Mouse (Mus musculus) embryo, embryonic 10.5 days (tissue): Measurements from ENCODE around the gene H2-DMb1.
"Not testable (repeated sequence)": the region's sequence is repeated elsewhere in the genome, so short reads cannot be mapped to it uniquely, and the experiment has no call there.

ENCODE experiments used
- DNase-seq: peaks from one replicate; pipeline ENCODE4 v3.0.0-alpha.2; 2015; ENCODE audit warnings: low spot score

The H2-DMb1 gene

DNA sequence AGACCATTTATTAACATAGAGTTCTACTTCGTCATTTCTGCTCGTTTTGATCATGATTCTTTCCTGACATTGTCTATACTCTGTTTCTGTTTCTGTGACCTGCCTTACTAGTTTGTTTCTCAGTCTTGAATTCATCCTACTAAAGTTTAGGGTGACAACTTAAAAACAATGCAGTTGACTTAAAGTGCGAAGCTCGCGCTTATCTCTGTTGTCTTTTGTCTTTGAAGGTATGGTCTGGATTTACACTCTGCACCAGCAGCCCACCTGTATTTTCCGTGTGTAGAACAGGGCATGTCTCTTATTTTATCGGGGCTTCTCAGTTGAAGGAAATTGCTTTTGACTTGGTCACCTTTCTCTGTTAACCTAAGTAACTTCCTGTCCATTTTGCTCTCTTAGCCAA, 29.8 kb upstream of the H2-DMb1 start:
- DNase-seq = no peak

GRCm38 (mm10) chr17:34123518-34123917, 29.4 kb upstream of the H2-DMb1 start:
- peak; percentile 69 for DNase-seq

DNA sequence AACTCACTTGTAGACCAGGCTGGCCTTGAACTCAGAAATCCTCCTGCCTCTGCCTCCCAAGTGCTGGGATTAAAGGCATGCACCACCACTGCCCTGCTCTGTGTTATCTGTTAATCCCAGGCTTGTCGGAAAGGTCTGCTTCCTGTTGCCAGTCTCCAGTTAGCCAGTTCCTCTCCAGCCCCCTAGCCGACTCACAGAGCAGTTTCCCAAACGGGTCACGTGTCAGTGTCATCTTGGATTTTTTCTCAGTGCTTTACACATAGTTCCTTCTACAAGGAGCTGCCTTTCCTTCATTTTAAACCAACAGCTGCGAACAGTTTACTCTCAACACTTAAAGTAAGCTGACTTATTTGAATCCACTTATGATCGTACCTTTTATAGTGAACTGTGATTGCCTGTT, 28.2 kb upstream of the H2-DMb1 start:
- DNase-seq = no peak

GRCm38 (mm10) chr17:34126826-34127420, 25.9 kb upstream of the H2-DMb1 start:
- DNase-seq = no peak

- no peak for DNase-seq
Observed at GRCm38 (mm10) chr17:34127475-34127874, 25.4 kb upstream of the H2-DMb1 start.

GRCm38 (mm10) chr17:34128264-34128937, 24.5 kb upstream of the H2-DMb1 start:
- no peak for DNase-seq

DNA sequence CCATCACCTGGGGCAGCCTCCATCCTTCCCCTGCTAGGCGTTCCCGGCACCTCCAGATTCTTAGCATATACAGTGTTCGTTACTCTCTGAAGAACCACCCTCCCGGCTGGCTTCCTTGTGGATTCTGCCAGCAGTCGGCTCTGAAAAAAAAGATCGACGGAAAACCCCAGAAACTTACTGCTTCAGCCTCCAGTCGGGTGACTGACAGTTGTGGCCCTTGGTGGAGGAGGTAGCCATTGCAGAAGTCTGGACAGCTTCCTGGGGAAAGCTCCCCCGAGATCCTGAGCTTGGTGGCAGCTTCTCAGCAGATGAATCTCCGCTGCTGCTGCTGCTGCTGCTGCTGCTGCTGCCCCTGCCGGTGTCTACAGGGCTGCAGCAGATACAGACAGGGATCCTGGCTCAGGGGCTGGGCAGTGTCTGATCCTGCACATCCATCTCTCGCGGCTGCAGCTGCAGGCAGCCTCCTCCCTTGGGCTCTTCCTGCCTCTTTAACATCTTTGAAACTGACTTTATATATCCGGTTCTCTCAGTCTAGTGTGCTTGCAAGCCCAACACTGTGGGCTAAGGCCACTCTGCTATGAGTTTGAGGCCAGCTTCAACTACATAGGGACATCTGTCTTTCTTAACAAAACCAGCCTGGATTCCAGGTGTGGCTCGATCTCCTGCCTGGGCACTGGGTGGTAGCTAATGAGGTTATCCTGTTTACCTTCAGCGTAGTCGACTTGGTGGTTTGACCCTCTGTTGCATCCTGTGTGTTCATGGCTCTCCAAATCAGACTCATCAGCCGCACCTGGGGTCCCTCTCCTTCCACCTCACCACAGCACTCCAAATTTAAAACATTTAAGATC, 23.7 kb upstream of the H2-DMb1 start:
- no peak for DNase-seq

GRCm38 (mm10) chr17:34130073-34130947, 22.6 kb upstream of the H2-DMb1 start:
- DNase-seq = no peak

- no peak for DNase-seq
Observed at GRCm38 (mm10) chr17:34131911-34132310, 21.0 kb upstream of the H2-DMb1 start.

DNA sequence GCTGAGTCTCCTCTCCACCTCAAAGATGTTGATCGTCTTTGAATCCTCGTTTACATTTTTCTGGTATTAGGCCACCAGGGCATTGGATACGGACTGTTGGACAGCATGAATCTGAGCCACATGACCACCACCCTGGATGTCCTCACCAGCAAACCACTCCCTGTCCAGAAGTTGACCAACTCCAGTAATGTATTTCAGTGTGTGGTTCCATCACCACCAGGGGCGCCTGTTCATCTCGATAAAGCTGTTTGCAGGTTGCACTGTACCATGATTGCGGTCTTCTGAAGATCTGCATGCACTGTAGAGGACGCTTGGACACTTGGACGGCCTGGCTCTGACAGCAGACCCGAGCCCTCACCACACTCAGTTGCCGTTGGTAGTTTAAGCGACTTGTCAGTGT, 19.6 kb upstream of the H2-DMb1 start:
- no peak for DNase-seq

GRCm38 (mm10) chr17:34134451-34134850, 18.4 kb upstream of the H2-DMb1 start:
- no peak for DNase-seq

- peak; percentile 100 for DNase-seq
Observed at GRCm38 (mm10) chr17:34135297-34136224, 17.3 kb upstream of the H2-DMb1 start.

GRCm38 (mm10) chr17:34137601-34138000, 15.3 kb upstream of the H2-DMb1 start:
- no peak for DNase-seq

DNA sequence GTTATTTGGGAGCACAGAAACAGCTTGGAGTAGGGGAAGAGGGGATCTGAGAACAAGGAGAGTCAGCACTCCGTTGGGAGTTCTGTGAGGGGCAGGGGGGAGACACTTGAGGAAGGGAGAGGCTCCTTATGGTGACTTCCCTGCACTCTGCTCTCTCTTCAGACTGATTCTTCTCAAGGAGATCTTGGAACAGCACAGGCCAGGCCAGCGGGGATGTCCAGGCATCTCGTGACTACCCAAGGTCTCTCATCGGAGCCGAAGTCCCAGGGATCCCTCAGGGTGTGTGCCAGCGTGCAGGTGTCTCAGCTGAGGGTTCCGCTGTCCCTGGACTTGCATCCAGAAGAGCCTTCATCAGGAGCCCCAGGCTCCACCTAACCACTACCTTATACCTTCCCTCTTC, 14.2 kb upstream of the H2-DMb1 start:
- DNase-seq = no peak

DNA sequence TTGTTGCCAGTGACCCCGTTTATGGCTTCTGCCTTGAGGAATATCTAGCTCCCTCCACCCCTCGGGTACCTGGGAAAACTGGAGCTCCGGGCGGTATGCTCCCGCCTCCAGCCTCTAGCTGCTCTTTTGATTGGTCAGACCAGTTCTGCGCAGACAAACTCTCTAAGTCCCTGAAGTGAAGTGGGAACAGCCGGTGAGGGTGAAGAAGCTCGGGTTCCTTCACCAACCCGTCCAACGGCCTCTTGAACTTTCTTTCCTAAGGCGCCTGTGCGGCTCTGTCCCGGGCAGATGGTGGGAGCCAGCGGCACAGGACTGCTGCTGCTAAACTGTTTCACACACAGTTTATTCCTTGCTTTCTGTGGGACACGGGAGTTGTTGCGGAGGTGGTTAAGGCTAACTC, 13.5 kb upstream of the H2-DMb1 start:
- DNase-seq = peak; percentile 74

GRCm38 (mm10) chr17:34140240-34140639, 12.6 kb upstream of the H2-DMb1 start:
- no peak for DNase-seq

DNA sequence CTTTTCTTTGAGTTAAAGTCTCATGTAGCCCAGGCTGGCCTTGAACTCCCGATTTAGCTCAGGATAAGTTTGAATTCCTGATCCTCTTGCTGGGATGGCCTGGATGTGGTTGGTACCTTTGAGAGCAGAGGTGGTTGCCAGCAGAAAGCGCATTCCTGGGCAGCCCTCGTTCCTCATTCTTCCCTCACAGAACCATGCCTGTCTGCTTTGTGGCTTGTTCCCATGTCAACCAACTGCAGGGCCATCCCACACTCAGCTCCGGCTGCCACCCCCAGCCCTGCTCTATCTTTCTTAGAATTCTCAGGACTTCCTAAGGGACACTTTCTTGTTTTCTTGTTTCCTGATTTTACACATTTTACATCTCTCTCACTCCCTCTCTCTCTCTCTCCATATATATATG, 11.4 kb upstream of the H2-DMb1 start:
- DNase-seq = no peak

- DNase-seq = no peak
Observed at GRCm38 (mm10) chr17:34142456-34143010, 10.3 kb upstream of the H2-DMb1 start.

DNA sequence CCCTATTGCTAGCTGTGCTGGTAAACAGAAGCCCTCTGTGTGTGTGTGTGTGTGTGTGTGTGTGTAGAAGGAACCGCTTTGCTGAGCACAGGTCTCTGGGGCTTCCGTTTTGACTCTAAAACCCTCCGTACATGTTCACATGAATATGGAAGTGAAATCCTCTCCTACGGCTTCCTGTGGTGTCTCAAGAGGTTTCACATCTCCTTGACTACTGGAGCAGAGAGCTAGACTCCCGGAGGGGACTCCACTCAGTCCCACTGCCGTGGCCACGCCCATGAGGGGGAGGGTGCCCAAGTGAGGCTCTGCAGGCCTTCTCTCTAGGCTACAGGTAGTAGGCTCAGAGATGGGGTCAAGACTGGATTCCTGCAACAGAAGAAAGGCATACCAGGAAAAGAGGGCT, 9.8 kb upstream of the H2-DMb1 start, which contains the start of gene H2-DMb2:
H2-DMb2 (plus strand) TSS at position 275 of the 400 bp plus-strand sequence.
- DNase-seq = no peak

- DNase-seq = no peak
Observed at GRCm38 (mm10) chr17:34143461-34143860, 9.4 kb upstream of the H2-DMb1 start.

GRCm38 (mm10) chr17:34144221-34144620, 8.7 kb upstream of the H2-DMb1 start:
- not testable (repeated sequence) for DNase-seq
